Mouse (Mus musculus) frontal cortex, adult 2 months (tissue): Measurements from ENCODE around the gene Ttc23. TPM values are rescaled to one million over a fixed set of nuclear protein-coding genes. Genes with fewer than 3 reads are reported as not detected.

Source experiments
- DNase-seq, 2 experiments: peaks; one replicate each; pipeline ENCODE4 v3.0.0; 2022; ENCODE audit warnings: low spot score in 1 of 2; ENCODE audit errors: extremely low spot score in 1 of 2
- polyA plus RNA-seq: library from polyadenylated mRNA; depleted of rRNA; stranded (reverse); fragments of >200 nt; gene quantifications from 2 replicates; pipeline ENCODE4 v1.2.3, GENCODE M21; 2012

Gene Ttc23
- polyA plus RNA-seq, 1 experiment, result 5.5 TPM

DNA sequence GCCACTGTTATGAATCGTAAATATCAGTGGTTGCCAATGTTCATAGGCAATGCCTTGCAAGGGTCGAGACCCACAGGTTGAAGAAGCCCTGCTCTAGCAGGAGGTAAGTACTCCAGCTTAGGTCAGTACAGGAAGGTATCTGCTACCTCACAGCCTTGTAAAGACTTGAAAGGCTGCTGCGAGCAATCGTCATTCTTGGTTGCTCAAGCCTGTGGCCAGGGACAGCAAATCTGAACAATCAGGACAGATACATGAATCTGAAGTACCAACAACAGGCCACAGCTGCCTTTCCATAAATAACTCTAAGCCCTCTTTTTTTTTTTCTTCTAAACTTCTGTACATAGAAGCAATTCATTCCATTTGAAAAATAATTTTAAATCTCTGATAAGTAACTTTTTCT lies 85.1 kb downstream of the Ttc23 start:
- no peak for DNase-seq

- DNase-seq, result no peak
Observed at GRCm38 (mm10) chr7:67740382-67740781, 93.2 kb downstream of the Ttc23 start.

DNA sequence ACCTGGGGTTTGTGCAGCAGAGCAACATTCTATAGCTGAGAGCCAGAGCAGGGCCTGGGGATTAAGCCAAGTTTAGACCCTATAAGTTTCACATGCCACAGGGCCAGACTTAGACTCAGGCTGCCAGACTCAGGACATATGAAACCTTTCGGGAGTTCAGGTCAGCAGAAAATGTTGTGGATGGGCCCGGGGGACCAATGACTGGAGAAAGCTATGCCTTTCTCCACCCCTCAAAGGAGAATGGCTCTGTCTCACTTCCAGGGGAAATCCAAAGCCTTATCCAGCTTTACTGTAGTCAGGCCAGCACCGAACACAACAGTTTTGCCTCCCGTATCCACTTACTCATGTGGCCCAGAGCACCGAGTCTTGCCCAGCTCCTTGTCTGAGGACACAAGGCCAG lies 93.6 kb downstream of the Ttc23 start:
- DNase-seq, result no peak

DNA sequence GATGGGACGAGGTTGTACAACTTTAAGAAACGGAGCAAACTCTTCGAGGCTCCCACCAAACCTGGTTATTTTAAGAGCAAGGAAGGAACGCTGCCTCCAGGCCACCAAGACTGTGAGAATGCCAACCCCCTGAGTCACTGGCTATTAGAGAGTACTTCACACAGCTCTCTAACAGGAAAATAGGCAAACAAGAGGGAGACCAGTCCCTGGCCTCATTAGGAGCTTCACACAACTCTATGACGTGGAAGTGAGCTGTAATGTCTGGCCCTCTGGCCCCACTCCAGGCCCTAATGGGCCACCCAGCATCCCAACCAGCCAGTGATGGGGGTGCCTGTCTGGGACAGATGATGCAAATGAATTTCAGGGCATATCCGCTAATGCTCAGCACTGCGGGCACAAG lies 94.5 kb downstream of the Ttc23 start:
- DNase-seq, result no peak

DNA sequence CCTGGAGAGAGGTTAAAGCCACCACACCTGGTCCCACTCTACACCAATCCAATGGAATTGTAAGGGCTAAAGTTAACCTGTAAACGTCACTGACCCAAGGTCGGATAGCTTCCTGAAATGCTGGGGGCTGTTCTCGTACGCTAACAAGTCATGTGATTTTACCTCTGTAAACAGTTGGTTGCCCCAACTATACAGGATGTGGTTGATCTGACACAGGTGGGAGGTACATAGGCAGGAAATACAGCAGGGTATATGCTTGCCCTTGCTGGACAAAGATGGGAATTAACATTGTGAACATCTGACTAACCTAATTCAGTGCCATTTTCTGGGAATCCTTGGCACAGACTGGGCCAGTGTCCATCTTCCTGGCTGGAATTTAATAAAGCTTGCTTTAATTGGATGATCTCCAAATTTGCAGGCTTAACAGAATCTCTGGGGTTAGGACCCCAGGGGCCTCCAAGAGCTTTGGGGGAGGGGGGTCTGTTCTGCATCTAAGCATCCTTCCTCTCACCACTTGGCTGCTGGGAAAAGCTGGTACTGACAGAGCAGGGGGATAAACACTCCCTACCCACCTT lies 100.6 kb downstream of the Ttc23 start:
- no peak for DNase-seq

DNA sequence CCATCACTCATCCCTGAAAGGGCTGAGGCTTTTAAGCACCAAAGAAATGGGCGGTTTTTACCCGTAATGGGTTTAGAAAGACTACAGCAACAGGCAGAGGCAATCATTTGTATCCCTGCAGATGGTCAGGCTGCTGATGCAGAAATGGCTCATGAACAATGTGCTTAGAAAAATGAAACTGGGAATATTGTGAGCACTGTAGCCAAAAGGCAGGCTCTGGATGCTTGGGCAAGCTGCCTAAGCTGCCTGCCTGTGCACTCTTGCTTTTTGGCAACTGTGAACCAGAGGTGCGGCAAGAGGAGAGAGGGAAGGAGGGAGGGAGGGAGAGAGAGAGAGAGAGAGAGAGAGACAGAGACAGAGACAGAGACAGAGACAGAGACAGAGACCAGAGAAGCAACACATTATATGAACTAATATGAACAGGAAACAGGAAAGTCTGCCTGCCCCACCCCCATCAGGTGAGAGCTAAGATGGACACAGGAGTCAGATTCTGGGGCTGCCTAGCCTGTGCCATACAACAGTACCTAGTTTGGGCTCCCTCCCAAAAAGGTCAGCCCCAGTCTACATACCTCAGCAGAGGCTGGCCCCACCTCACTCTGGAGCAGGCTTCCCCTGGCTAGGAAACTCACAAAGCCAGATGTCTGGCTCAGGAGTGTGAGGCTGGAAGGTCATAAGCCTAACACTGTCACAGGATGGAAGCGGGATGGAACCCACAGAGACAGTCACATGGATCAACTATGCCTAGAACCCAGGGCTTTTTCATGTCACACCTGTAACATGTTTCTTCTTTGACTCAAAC lies 102.4 kb downstream of the Ttc23 start:
- DNase-seq, result no peak

- DNase-seq, result no peak
Observed at GRCm38 (mm10) chr7:67754606-67755005, 107.4 kb downstream of the Ttc23 start.

GRCm38 (mm10) chr7:67755366-67755765 lies 108.2 kb downstream of the Ttc23 start:
- no peak for DNase-seq

- DNase-seq, result no peak
Observed at GRCm38 (mm10) chr7:67756636-67757035, 109.4 kb downstream of the Ttc23 start.

DNA sequence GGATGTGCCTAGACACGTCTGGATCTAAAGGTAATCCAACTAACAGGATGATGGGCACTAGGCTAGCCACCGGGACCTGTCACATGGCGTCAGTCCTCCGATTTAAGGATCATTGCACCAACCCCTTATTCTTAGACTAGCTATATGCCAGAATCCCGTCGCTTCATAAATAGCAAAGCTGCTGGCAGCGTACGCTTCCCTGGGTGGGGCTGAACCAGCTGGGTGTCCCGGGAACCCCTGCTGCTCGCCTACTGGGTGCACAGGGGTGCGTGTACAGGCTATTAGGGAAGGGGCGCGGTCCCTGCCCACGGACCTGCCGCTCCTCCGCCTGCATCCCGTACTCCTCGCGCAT lies 111.3 kb downstream of the Ttc23 start:
- DNase-seq, result no peak

GRCm38 (mm10) chr7:67758858-67759628 lies 111.8 kb downstream of the Ttc23 start:
- peak; percentile 25 to 73 for DNase-seq

GRCm38 (mm10) chr7:67759629-67759995 lies 112.4 kb downstream of the Ttc23 start, which contains the start of gene Synm:
Gene Synm (minus strand): TSS chr7:67759742.
- peak; percentile 73 to 95 for DNase-seq

- DNase-seq, result no peak
Observed at GRCm38 (mm10) chr7:67763625-67764024, 116.4 kb downstream of the Ttc23 start.

DNA sequence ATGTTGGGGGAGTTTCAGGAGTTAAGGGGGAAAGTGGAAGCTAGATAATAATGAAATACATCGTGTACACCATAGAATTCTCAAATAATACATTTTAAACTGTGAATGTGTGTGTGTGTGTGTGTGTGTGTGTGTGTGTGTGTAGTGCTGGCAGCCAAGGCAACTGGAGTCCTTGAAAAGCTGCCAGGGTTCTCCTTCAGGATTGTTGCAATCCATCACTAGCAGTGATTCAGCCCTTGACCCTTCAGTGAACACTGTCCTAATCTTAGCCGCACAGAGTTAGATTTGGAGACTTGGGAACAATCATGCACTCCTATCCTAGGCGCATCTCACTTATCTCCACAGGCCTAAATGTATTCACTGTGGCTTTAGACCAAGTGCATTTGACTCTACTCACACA lies 120.9 kb downstream of the Ttc23 start:
- no peak for DNase-seq

GRCm38 (mm10) chr7:67769487-67769886 lies 122.3 kb downstream of the Ttc23 start:
- no peak for DNase-seq

- no peak for DNase-seq
Observed at GRCm38 (mm10) chr7:67772231-67772630, 125.0 kb downstream of the Ttc23 start.

DNA sequence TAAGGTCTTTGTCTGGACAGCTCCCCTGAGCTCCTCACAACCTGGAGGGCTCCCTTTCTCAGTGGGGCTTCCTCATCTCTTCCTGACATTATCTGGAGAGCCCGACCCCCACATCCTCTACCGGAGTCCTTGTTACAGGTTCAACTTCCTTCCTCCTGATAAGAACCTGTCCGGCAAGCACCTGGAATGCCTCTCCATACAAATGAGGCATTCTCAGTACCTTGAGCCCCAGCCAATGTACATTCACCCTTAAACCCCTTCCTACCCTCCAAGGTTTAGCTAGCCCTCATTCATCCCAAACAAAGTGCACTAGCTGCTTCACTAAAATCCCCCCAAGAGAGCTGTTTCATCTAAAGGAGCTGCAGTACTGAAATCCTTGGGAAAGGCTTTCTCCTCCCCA lies 128.4 kb downstream of the Ttc23 start:
- no peak for DNase-seq

DNA sequence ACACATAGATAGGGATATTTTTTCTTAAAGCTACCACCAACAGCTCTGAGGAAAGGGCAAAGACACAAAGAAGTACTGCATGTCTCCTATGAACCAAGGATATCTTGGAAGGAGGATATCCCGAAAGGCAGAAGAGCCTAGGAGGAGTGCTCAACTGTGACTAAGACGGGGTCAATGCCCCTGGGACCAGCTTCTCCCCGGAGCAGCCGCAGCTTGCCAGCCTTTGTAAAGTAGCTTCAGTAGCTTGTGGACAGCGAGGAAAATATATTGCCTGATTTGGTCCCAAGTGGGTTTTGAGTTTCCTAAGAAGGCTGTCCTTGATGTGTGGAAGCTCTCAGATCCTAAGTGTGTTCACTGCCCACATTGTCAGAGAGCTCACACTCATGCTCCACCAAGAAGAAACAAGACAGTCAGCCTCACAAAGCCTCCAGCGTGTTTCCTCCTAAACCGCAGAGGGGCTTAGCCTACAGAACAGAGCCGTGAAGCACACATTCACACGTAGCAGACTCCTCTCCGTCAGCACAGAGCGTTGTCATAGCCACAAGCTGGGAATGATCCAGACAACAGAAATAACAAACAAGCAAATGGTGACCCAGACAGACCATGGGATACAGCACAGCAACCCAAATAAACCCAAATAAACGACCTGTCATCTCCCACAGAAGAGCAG lies 129.6 kb downstream of the Ttc23 start:
- DNase-seq, result no peak

DNA sequence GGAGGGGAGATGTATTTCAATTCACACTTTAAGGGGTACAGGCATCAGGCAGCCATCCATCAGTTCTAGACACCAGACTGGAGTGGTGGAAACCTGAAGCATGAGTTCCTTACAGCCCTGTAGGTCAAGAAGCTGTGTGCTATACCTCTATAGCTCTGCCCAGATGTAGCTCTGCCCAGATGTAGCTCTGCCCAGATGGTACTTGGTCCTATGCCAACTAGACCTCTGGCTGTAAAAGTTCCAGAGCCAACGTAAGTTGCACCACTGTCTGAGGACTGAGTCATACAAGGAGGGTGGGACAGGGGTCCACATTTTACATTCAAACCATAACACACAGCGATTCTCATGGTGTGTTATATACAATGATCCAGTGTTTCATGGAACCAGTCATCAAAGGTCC lies 140.7 kb downstream of the Ttc23 start:
- DNase-seq, result no peak

- DNase-seq, result peak; percentile 22 to 88
Observed at GRCm38 (mm10) chr7:67788713-67789112, 141.5 kb downstream of the Ttc23 start.

GRCm38 (mm10) chr7:67791256-67791655 lies 144.0 kb downstream of the Ttc23 start:
- DNase-seq, result no peak
